Mouse (Mus musculus) neutrophil, adult 83 days (primary cell): ENCODE data around the gene Zfp3. TPM values are rescaled to one million over a fixed set of nuclear protein-coding genes. Genes with fewer than 3 reads are reported as not detected.

Source experiments
- total RNA-seq, 2 experiments: library from RNA; stranded (reverse); gene quantifications; one replicate each; pipeline ENCODE4 v1.2.4; 2023

The Zfp3 gene
- total RNA-seq, result under 1 TPM; 0.51 to 0.70 TPM

DNA sequence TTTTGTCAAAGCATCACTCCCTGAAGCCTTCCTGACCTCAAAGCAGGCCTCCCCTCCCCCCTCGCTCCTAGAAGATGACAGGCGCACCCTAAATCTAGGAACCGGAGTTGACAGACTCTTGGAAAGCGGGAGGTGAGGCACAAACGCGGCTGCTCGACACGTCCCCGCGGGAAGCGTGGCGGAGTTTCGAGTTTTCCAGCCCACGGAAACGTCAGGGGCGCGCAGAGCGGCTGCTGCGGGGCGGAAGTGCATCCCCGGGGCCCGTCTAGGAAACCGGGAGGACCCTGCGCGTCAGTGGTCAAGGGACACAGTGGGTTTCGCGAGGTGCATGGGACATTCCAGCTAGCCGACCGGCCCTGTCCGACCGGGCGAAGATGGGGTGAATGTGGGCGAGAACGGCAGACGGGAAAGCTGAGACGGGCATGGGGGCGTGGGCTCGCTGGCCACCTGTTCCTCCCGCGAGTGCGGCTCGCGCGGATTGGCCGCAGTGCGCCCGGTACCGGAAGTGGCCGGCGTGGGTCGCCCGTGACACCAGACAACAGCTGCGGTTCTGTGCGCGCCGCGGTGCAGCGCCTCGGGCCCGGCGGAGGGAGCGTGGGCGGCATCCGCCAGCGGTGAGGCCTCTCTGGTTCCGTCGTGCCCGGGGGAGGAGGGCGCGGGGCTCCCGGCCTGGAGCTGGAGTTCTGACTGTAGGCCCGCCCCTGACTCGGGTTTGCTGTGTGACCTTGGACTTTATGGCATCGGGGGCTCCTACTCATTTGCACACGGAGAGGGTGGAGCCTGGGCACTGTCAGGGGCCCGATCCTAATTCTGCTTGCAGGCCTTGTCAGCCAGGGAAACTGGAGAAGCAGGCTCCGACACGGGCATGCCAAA lies at the start of gene Zfp3:
Zfp3 (plus strand) TSS at position 274 of the 873 bp plus-strand sequence.

GRCm38 (mm10) chr11:70812365-70812764 lies 48.4 kb downstream of the Zfp3 start, which contains the start of gene Scimp:
Scimp (minus strand) TSS chr11:70812586.

Other genes starting within 250 kb of the Zfp3 start
- gene Vmo1, start 249.6 kb upstream of the Zfp3 start, total RNA-seq, result not detected
- gene Gltpd2, start 245.0 kb upstream of the Zfp3 start, total RNA-seq, result not detected
- 10 to 100 TPM; 93.7 to 98.2 TPM for gene Psmb6, start 238.8 kb upstream of the Zfp3 start, total RNA-seq
- gene Gm40193, start 231.3 kb upstream of the Zfp3 start, total RNA-seq, result not detected
- gene Pld2, start 224.1 kb upstream of the Zfp3 start, total RNA-seq, result 1 to 10 TPM; 2.8 to 3.8 TPM
- 10 to 100 TPM; 30.4 to 35.9 TPM for gene Mink1, start 201.3 kb upstream of the Zfp3 start, total RNA-seq
- gene 4930544D05Rik, start 148.4 kb upstream of the Zfp3 start, total RNA-seq, result not detected
- not detected for gene Chrne, start 145.0 kb upstream of the Zfp3 start, total RNA-seq
- gene Gp1ba, start 125.1 kb upstream of the Zfp3 start, total RNA-seq, result under 1 TPM; 0.44 to 0.92 TPM
- 100 to 1,000 TPM; 143 to 145 TPM for gene Rnf167, start 117.0 kb upstream of the Zfp3 start, total RNA-seq
- gene Slc25a11, start 116.7 kb upstream of the Zfp3 start, total RNA-seq, result 10 to 100 TPM; 88.4 to 89.0 TPM
- gene Pfn1, start 109.6 kb upstream of the Zfp3 start, total RNA-seq, result 1,000 to 10,000 TPM; 1,955 to 2,001 TPM
- gene Eno3, start 107.0 kb upstream of the Zfp3 start, total RNA-seq, result 10 to 100 TPM in 1 of 2 experiments, 1 to 10 TPM in 1; 6.5 to 12.5 TPM
- 10 to 100 TPM; 34.4 to 37.7 TPM for gene Spag7, start 94.8 kb upstream of the Zfp3 start, total RNA-seq
- gene Camta2, start 76.1 kb upstream of the Zfp3 start, total RNA-seq, result 10 to 100 TPM; 62.9 to 65.1 TPM
- not detected for gene Inca1, start 64.1 kb upstream of the Zfp3 start, total RNA-seq
- gene Kif1c, start 63.7 kb upstream of the Zfp3 start, total RNA-seq, result 10 to 100 TPM; 25.3 to 29.9 TPM
- gene Scimp, start 48.4 kb downstream of the Zfp3 start, total RNA-seq, result 1 to 10 TPM; 1.0 to 1.2 TPM
- gene Rabep1, start 80.6 kb downstream of the Zfp3 start, total RNA-seq, result 10 to 100 TPM; 13.5 to 14.3 TPM
- gene Nup88, start 205.8 kb downstream of the Zfp3 start, total RNA-seq, result 10 to 100 TPM; 45.2 to 48.8 TPM
- 10 to 100 TPM; 31.0 to 31.1 TPM for gene Rpain, start 206.0 kb downstream of the Zfp3 start, total RNA-seq
- 10 to 100 TPM; 52.4 to 54.0 TPM for gene C1qbp, start 218.8 kb downstream of the Zfp3 start, total RNA-seq
- 1 to 10 TPM; 9.2 to 9.3 TPM for gene Dhx33, start 240.2 kb downstream of the Zfp3 start, total RNA-seq